Mouse (Mus musculus) neural tube, embryonic 15.5 days (tissue): ENCODE data around the gene Ciapin1. TPM values are rescaled to one million over a fixed set of nuclear protein-coding genes. Genes with fewer than 3 reads are reported as not detected.

ENCODE experiments used
- ATAC-seq: fragments of 200-750 bp; cut with Nextera tagmentation; 2 replicates; pipeline ENCODE4 v1.8.0; 2017; ENCODE audit warnings: mild to moderate bottlenecking, moderate TSS enrichment, moderate library complexity; ENCODE audit not compliant: low FRiP score
- H3K27ac ChIP-seq: fragments of 300-500 bp; sonication (generic); replicated peaks from 2 replicates; pipeline ENCODE4 v1.5.1; 2015; ENCODE audit warnings: mild to moderate bottlenecking, inconsistent platforms
- H3K27me3 ChIP-seq: fragments of 300-500 bp; sonication (generic); replicated peaks from 2 replicates; pipeline ENCODE4 v1.6.1; 2015; ENCODE audit warnings: inconsistent platforms
- H3K36me3 ChIP-seq: fragments of 300-500 bp; sonication (generic); 2 replicates; pipeline ENCODE4 v1.6.1; 2015; ENCODE audit warnings: inconsistent platforms
- H3K4me1 ChIP-seq: fragments of 300-500 bp; sonication (generic); 2 replicates; pipeline ENCODE4 v1.6.1; 2015; ENCODE audit warnings: inconsistent platforms
- H3K4me2 ChIP-seq: fragments of 300-500 bp; sonication (generic); 2 replicates; pipeline ENCODE4 v1.6.1; 2015; ENCODE audit warnings: inconsistent platforms, mild to moderate bottlenecking, moderate library complexity
- H3K4me3 ChIP-seq: fragments of 300-500 bp; sonication (generic); replicated peaks from 2 replicates; pipeline ENCODE4 v1.5.1; 2015; ENCODE audit warnings: mild to moderate bottlenecking, inconsistent platforms
- H3K9ac ChIP-seq: fragments of 300-500 bp; sonication (generic); replicated peaks from 2 replicates; pipeline ENCODE4 v1.6.1; 2015; ENCODE audit warnings: mild to moderate bottlenecking, inconsistent platforms
- H3K9me3 ChIP-seq: fragments of 300-500 bp; sonication (generic); replicated peaks from 2 replicates; pipeline ENCODE4 v1.6.1; 2016; ENCODE audit warnings: inconsistent platforms
- WGBS: fragments of 180-500 bp; shearing (Covaris S2); methylation state at CpG from one replicate; pipeline ENCODE4 v1.1.7; 2015; ENCODE audit warnings: mixed read lengths; 5-methylcytosine and 5-hydroxymethylcytosine counted together
- polyA plus RNA-seq: library from polyadenylated mRNA; unstranded; fragments of >200 nt; fragmentation: Nextera tagmentation; extraction: Ambion mirVana; gene quantifications from 2 replicates; pipeline ENCODE4 v1.2.1, GENCODE M21; 2015

Ciapin1 gene
- polyA plus RNA-seq, 1 experiment from 2014 or later: 195 TPM

GRCm38 (mm10) chr8:94820553-94820952, 17.6 kb downstream of the Ciapin1 start:
- H3K9me3 ChIP-seq: no peaks in the 10 kb centered on the region
- no peaks in the 10 kb centered on the region for H3K4me1 ChIP-seq
- no peak overlapping the region for H3K4me3 ChIP-seq
- no peak overlapping the region for H3K27ac ChIP-seq
- 85% methylated on average over 7 of the region's 7 CpGs for WGBS
- H3K4me2 ChIP-seq: no peak overlapping the region
- no peak overlapping the region for H3K9ac ChIP-seq
- H3K36me3 ChIP-seq: peaks cover 53% of the 10 kb centered on the region
- no peak for ATAC-seq
- H3K27me3 ChIP-seq: no peaks in the 10 kb centered on the region

GRCm38 (mm10) chr8:94819671-94820179, 18.4 kb downstream of the Ciapin1 start:
- Histone ChIP-seq H3K27ac (no peak overlapping the region), H3K4me1 (no peaks in the 10 kb centered on the region), H3K27me3 (no peaks in the 10 kb centered on the region), H3K4me2 (no peak overlapping the region), H3K9ac (no peak overlapping the region), H3K36me3 (peaks cover 46% of the 10 kb centered on the region), H3K9me3 (no peaks in the 10 kb centered on the region), H3K4me3 (no peak overlapping the region)
- no peak for ATAC-seq
- 85% methylated on average over 6 of the region's 6 CpGs for WGBS

GRCm38 (mm10) chr8:94817933-94818332, 20.2 kb downstream of the Ciapin1 start:
- H3K4me1 ChIP-seq: no peaks in the 10 kb centered on the region
- WGBS: 90% methylated on average over 11 of the region's 11 CpGs
- peaks cover 31% of the 10 kb centered on the region for H3K36me3 ChIP-seq
- H3K27me3 ChIP-seq: no peaks in the 10 kb centered on the region
- H3K27ac ChIP-seq: no peak overlapping the region
- H3K9me3 ChIP-seq: no peaks in the 10 kb centered on the region
- H3K9ac ChIP-seq: no peak overlapping the region
- ATAC-seq: no peak
- no peak overlapping the region for H3K4me3 ChIP-seq
- no peak overlapping the region for H3K4me2 ChIP-seq

- Histone ChIP-seq H3K4me1 (peaks cover 8% of the 10 kb centered on the region), H3K9me3 (no peaks in the 10 kb centered on the region), H3K4me3 (no peak overlapping the region), H3K36me3 (peaks cover 1% of the 10 kb centered on the region; the same call in 1 of the 2 replicates), H3K27me3 (no peaks in the 10 kb centered on the region), H3K4me2 (no peak overlapping the region), H3K9ac (no peak overlapping the region), H3K27ac (no peak overlapping the region)
- no peak for ATAC-seq
- WGBS: 0% methylated on average over 1 of the region's 1 CpGs
Measured at GRCm38 (mm10) chr8:94814556-94814955, 23.6 kb downstream of the Ciapin1 start.

- peak overlapping the region; percentile 73 for H3K27ac ChIP-seq
- H3K36me3 ChIP-seq: no peaks in the 10 kb centered on the region
- H3K9ac ChIP-seq: 0 out of 2 replicates have a peak overlapping the region, but pooled peaks have one; percentile 12
- H3K4me2 ChIP-seq: peak overlapping the region; percentile 42
- H3K4me1 ChIP-seq: peaks cover 8% of the 10 kb centered on the region
- H3K27me3 ChIP-seq: no peaks in the 10 kb centered on the region
- 22% methylated on average over 6 of the region's 6 CpGs for WGBS
- peak; percentile 89 for ATAC-seq
- H3K4me3 ChIP-seq: peak overlapping the region; percentile 14; the same call in 1 of the 2 replicates
- H3K9me3 ChIP-seq: no peaks in the 10 kb centered on the region
Measured at GRCm38 (mm10) chr8:94812645-94813098, 25.5 kb downstream of the Ciapin1 start.

GRCm38 (mm10) chr8:94811654-94812053, 26.5 kb downstream of the Ciapin1 start:
- no peak overlapping the region for H3K9ac ChIP-seq

GRCm38 (mm10) chr8:94810855-94811254, 27.3 kb downstream of the Ciapin1 start:
- Histone ChIP-seq H3K36me3 (no peaks in the 10 kb centered on the region), H3K27me3 (no peaks in the 10 kb centered on the region), H3K27ac (no peak overlapping the region), H3K4me2 (no peak overlapping the region), H3K9ac (no peak overlapping the region), H3K4me3 (no peak overlapping the region), H3K9me3 (no peaks in the 10 kb centered on the region), H3K4me1 (peaks cover 8% of the 10 kb centered on the region)
- no peak for ATAC-seq
- WGBS: 80% methylated on average over 5 of the region's 5 CpGs

More at GRCm38 (mm10) chr8:94811654-94812053, 26.5 kb downstream of the Ciapin1 start:
- no peak overlapping the region for H3K4me2 ChIP-seq
- H3K36me3 ChIP-seq: no peaks in the 10 kb centered on the region
- no peaks in the 10 kb centered on the region for H3K27me3 ChIP-seq
- no peaks in the 10 kb centered on the region for H3K9me3 ChIP-seq
- ATAC-seq: no peak
- H3K4me3 ChIP-seq: no peak overlapping the region
- peaks cover 8% of the 10 kb centered on the region for H3K4me1 ChIP-seq
- 80% methylated on average over 6 of the region's 6 CpGs for WGBS
- H3K27ac ChIP-seq: no peak overlapping the region

- Histone ChIP-seq H3K27ac (no peak within 1 kb of the TSS), H3K9ac (no peak within 1 kb of the TSS), H3K4me2 (no peak within 1 kb of the TSS), H3K4me3 (no peak within 1 kb of the TSS), H3K4me1 (peaks cover 8% of the 10 kb centered on the region), H3K9me3 (no peaks in the 10 kb centered on the region), H3K27me3 (no peaks in the 10 kb centered on the region), H3K36me3 (no peaks in the 10 kb centered on the region)
- WGBS: 86% methylated on average over 3 of the region's 3 CpGs
- ATAC-seq: no peak
Measured at GRCm38 (mm10) chr8:94810153-94810552, 28.0 kb downstream of the Ciapin1 start, which contains the start of gene Ccl17. TSS of gene Ccl17 (plus strand) at chr8:94810453.

GRCm38 (mm10) chr8:94808372-94808771, 29.8 kb downstream of the Ciapin1 start:
- WGBS: 88% methylated on average over 6 of the region's 6 CpGs

GRCm38 (mm10) chr8:94807506-94807905, 30.7 kb downstream of the Ciapin1 start:
- WGBS: 49% methylated on average over 7 of the region's 7 CpGs
- Histone ChIP-seq H3K4me2 (no peak overlapping the region), H3K9ac (no peak overlapping the region), H3K9me3 (no peaks in the 10 kb centered on the region), H3K4me1 (peaks cover 7% of the 10 kb centered on the region), H3K36me3 (no peaks in the 10 kb centered on the region), H3K27me3 (no peaks in the 10 kb centered on the region), H3K4me3 (no peak overlapping the region), H3K27ac (no peak overlapping the region)
- no peak for ATAC-seq

More at GRCm38 (mm10) chr8:94808372-94808771, 29.8 kb downstream of the Ciapin1 start:
- no peak overlapping the region for H3K27ac ChIP-seq
- H3K27me3 ChIP-seq: no peaks in the 10 kb centered on the region
- no peaks in the 10 kb centered on the region for H3K36me3 ChIP-seq
- no peak overlapping the region for H3K9ac ChIP-seq
- no peaks in the 10 kb centered on the region for H3K9me3 ChIP-seq
- no peak overlapping the region for H3K4me3 ChIP-seq
- H3K4me1 ChIP-seq: peaks cover 8% of the 10 kb centered on the region
- no peak overlapping the region for H3K4me2 ChIP-seq
- ATAC-seq: no peak

GRCm38 (mm10) chr8:94805811-94806210, 32.3 kb downstream of the Ciapin1 start:
- no peaks in the 10 kb centered on the region for H3K4me1 ChIP-seq
- H3K27ac ChIP-seq: no peak overlapping the region
- H3K9me3 ChIP-seq: no peaks in the 10 kb centered on the region
- ATAC-seq: no peak
- H3K36me3 ChIP-seq: no peaks in the 10 kb centered on the region
- H3K9ac ChIP-seq: no peak overlapping the region
- H3K4me2 ChIP-seq: no peak overlapping the region
- H3K4me3 ChIP-seq: no peak overlapping the region
- WGBS: 58% methylated on average over 4 of the region's 4 CpGs
- H3K27me3 ChIP-seq: no peaks in the 10 kb centered on the region

- no peak overlapping the region for H3K27ac ChIP-seq
- H3K9me3 ChIP-seq: no peaks in the 10 kb centered on the region
- H3K9ac ChIP-seq: no peak overlapping the region
- H3K4me3 ChIP-seq: no peak overlapping the region
- H3K36me3 ChIP-seq: no peaks in the 10 kb centered on the region
- no peak overlapping the region for H3K4me2 ChIP-seq
- ATAC-seq: no peak
- no peaks in the 10 kb centered on the region for H3K27me3 ChIP-seq
- H3K4me1 ChIP-seq: no peaks in the 10 kb centered on the region
- 74% methylated on average over 10 of the region's 10 CpGs for WGBS
Measured at GRCm38 (mm10) chr8:94804546-94805340, 33.4 kb downstream of the Ciapin1 start.
